Mouse (Mus musculus) liver, adult 2 months (tissue): Measurements from ENCODE around the gene Brd2.

Experiments
- CTCF ChIP-seq: fragments of 200-500 bp; IDR thresholded peaks from 2 replicates; pipeline ENCODE4 v1.5.1; 2011; ENCODE audit warnings: low read depth, low read length, control low read depth
- POLR2A ChIP-seq: fragments of 200-500 bp; IDR thresholded peaks from 2 replicates; pipeline ENCODE4 v1.6.1; 2011; ENCODE audit warnings: low read length, control low read depth; ENCODE audit not compliant: insufficient read depth; ENCODE audit errors: extremely low read depth

DNA sequence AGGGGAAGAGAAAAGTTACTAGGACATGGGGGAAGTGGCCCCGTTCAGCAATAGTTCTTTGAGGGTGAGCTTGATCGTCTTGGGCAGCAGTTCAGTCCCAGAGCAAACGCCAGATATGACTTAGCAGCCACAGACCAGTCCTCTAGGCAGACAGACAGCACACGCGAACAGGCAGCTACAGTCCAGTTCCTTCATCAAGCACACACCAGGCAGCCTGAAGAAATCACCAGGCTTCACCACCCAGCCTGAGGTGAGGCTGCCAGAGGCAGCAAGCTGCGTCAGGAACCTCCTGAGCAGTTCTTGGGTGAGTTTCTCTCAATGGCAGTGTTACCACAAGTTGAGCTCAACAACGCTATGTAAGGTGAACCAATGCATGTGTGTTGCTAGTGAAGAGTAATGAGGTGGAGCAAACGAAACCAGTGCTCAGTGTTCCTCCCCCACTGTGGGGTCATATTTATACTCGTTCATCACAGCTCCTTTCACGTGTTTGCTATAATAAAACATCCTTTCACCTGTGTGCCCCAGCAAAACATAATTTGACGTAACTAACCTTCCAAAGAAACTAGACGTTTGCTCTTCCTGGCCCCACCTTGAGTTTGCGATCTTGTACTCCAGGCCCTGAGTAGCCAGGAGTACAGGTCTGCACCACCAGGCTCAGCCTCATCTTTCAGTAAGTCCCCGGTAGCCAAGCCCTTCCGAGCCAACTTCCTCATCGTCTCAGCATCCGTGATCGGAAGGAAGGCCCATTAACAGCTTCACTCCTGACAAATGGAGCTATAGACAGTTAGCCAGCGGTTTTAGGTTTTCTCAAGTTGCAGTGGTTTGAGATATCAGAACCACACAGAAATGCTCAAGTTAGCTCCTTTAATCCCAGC, 7.9 kb upstream of the Brd2 start:
- TF ChIP-seq POLR2A = no peak
- no peak for TF ChIP-seq CTCF
